12 mouse cellular contexts compared by ENCODE assay signal in the genomic region with DNA sequence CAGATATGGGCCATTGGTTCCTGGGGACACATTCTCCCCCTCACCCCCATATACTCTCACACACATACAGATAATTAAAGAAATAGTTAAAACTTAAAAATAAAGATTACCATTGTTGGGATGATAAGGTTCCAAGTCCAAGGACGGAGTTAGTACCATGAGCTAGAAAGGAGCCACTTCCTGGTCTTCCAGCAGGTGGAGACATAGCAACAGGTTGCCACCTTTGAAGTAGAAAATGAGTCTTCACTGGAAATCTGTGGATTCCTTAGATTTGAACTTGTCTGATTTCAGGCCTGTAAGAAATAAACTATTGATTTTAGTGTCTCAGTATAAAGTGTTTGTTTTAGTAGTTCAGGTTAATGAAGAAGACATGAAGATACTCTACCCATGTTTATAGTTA.
DNase-seq lines count a peak whose midpoint lies in the region; ATAC-seq and TF ChIP-seq lines count a peak whose summit lies in the region.
"Had no signal": no experiment of that assay in that cellular context is flagged by ENCODE, and none has a peak within 500 bp of the region (broad histone marks: within the 10 kb centered on the region; RNA-seq: fewer than 3 reads in every experiment).

No protein-coding gene starts in this region.

- no peaks in the 10 kb centered on the region for H3K27me3 ChIP-seq in forebrain, embryonic 11.5 days (ENCODE audit: control insufficient read depth, insufficient read depth, low read length)
- H3K27me3 ChIP-seq in forebrain, embryonic 13.5 days: no peaks in the 10 kb centered on the region
- H3K27me3 ChIP-seq: heart, embryonic 15.5 days; midbrain, embryonic 15.5 days had no signal

- no peaks in the 10 kb centered on the region for H3K36me3 ChIP-seq in forebrain, embryonic 11.5 days (ENCODE audit: control insufficient read depth, insufficient read depth, low read length)
- no peaks in the 10 kb centered on the region for H3K36me3 ChIP-seq in forebrain, embryonic 13.5 days (ENCODE audit: poor library complexity, severe bottlenecking)
- H3K36me3 ChIP-seq: heart, embryonic 15.5 days; midbrain, embryonic 15.5 days had no signal

- H3K4me3 ChIP-seq in forebrain, embryonic 11.5 days (ENCODE audit: low read depth, low read length): no peak overlapping the region
- H3K4me3 ChIP-seq in forebrain, embryonic 13.5 days: no peak overlapping the region
- H3K4me3 ChIP-seq in left cerebral cortex, adult 2 months: no peak overlapping the region
- H3K4me3 ChIP-seq: erythroblast, embryonic 14.5 days; heart, embryonic 15.5 days; midbrain, embryonic 15.5 days had no signal

- H3K9ac ChIP-seq in forebrain, embryonic 11.5 days (ENCODE audit: low read length): no peak overlapping the region
- H3K9ac ChIP-seq in forebrain, embryonic 13.5 days: no peak overlapping the region
- H3K9ac ChIP-seq: heart, embryonic 15.5 days; midbrain, embryonic 15.5 days had no signal

- WGBS in forebrain, embryonic 11.5 days: 24% methylated on average over 1 of the region's 1 CpGs
- 33% methylated on average over 1 of the region's 1 CpGs for WGBS in forebrain, embryonic 13.5 days

- no peaks in the 10 kb centered on the region for H3K9me3 ChIP-seq in forebrain, embryonic 11.5 days (ENCODE audit: control insufficient read depth, low read length)
- H3K9me3 ChIP-seq in forebrain, embryonic 13.5 days (replicated peaks): no peaks in the 10 kb centered on the region
- H3K9me3 ChIP-seq: heart, embryonic 15.5 days; midbrain, embryonic 15.5 days had no signal

- peak; percentile 49 for DNase-seq in forebrain, embryonic 11.5 days (ENCODE audit: low spot score)
- no peak for DNase-seq in left cerebral cortex, adult 2 months (ENCODE audit: extremely low spot score in 1 of 2, low spot score in 2 of 2)
- DNase-seq in left cerebral cortex, postnatal 10 days (ENCODE audit: extremely low spot score in 1 of 2, low spot score in 2 of 2): no peak
- peak; percentile 58 for DNase-seq in MN1 (ENCODE audit: low spot score)
- peak; percentile 18 for DNase-seq in forelimb bud, embryonic 11.5 days (ENCODE audit: low read depth, low spot score)
- no peak for DNase-seq in urinary bladder, adult 2 months (ENCODE audit: low spot score)
- no peak for DNase-seq in adrenal gland, adult 2 months
- DNase-seq: right cerebral cortex, postnatal 14 days had no signal

- intact Hi-C loops in left cerebral cortex, adult 2 months (cut with DNase I): no loop called here
- intact Hi-C loops in left cerebral cortex, postnatal 10 days (cut with DNase I): no loop called here

- H3K27ac ChIP-seq in forebrain, embryonic 11.5 days (ENCODE audit: low read depth, low read length): no peak overlapping the region
- H3K27ac ChIP-seq in forebrain, embryonic 13.5 days: no peak overlapping the region
- no peak overlapping the region for H3K27ac ChIP-seq in left cerebral cortex, adult 2 months
- H3K27ac ChIP-seq: heart, embryonic 15.5 days; midbrain, embryonic 15.5 days had no signal

- no peaks in the 10 kb centered on the region for H3K4me1 ChIP-seq in forebrain, embryonic 11.5 days (replicated peaks; ENCODE audit: control insufficient read depth, insufficient read depth, low read length)
- no peaks in the 10 kb centered on the region for H3K4me1 ChIP-seq in forebrain, embryonic 13.5 days
- H3K4me1 ChIP-seq: heart, embryonic 15.5 days; midbrain, embryonic 15.5 days had no signal

- peak; percentile 33; the same call in 1 of the 2 replicates for ATAC-seq in forebrain, embryonic 11.5 days (replicated peaks; ENCODE audit: low FRiP score)
- ATAC-seq in forebrain, embryonic 13.5 days: no peak
- ATAC-seq: midbrain, embryonic 15.5 days had no signal

- TF ChIP-seq CTCF in left cerebral cortex, adult 2 months (IDR thresholded peaks at IDR 0.05): peak; percentile 31

- no peak overlapping the region for H3K4me2 ChIP-seq in forebrain, embryonic 11.5 days (ENCODE audit: low read depth, low read length, severe bottlenecking)
- no peak overlapping the region for H3K4me2 ChIP-seq in forebrain, embryonic 13.5 days
- H3K4me2 ChIP-seq: heart, embryonic 15.5 days; midbrain, embryonic 15.5 days had no signal

Comparison
In these comparisons a context has a peak if more than half of its experiments do, and no peak if none do; other contexts are left out.
1. DNase-seq: peak in forebrain, embryonic 11.5 days (single experiment), MN1 (single experiment) and forelimb bud, embryonic 11.5 days (single experiment); none in left cerebral cortex, adult 2 months (0 of 2), left cerebral cortex, postnatal 10 days (0 of 2), urinary bladder, adult 2 months (single experiment) and adrenal gland, adult 2 months (single experiment).